Mouse (Mus musculus) liver, embryonic 14.5 days (tissue): ENCODE measurements around the gene Rfxap.

ENCODE experiments used
- CTCF ChIP-seq: IDR thresholded peaks from 2 replicates; pipeline ENCODE4 v1.5.1; 2016; ENCODE audit warnings: antibody characterized with exemption, low read depth, control low read depth
- EP300 ChIP-seq: IDR thresholded peaks from 2 replicates; pipeline ENCODE4 v1.6.1; 2016; ENCODE audit warnings: antibody characterized with exemption, low read depth

- TF ChIP-seq EP300 (no peak), CTCF (no peak)
Observed at GRCm38 (mm10) chr3:54761258-54761657, 46.3 kb downstream of the Rfxap start.
